Mouse (Mus musculus) megakaryocyte-erythroid progenitor cell, adult 5 weeks (primary cell): ENCODE results near the gene Rab11fip5. TPM values are rescaled to one million over a fixed set of nuclear protein-coding genes. Genes with fewer than 3 reads are reported as not detected.

Experiments
- polyA plus RNA-seq: library from polyadenylated mRNA; stranded (reverse); fragments of >175 nt; gene quantifications from 2 replicates; pipeline ENCODE4 v1.2.3, GENCODE M21; 2012

Rab11fip5 gene
- polyA plus RNA-seq = 11.6 and 15.0 TPM in 2 replicates

GRCm38 (mm10) chr6:85373951-85374733, at the start of gene Rab11fip5:
Rab11fip5 (minus strand) TSS chr6:85374634.

GRCm38 (mm10) chr6:85423836-85424379, 49.5 kb upstream of the Rab11fip5 start, which contains the start of gene Noto:
Noto (plus strand) TSS chr6:85423886.

GRCm38 (mm10) chr6:85333000-85333669, 41.3 kb downstream of the Rab11fip5 start, which contains the start of gene Sfxn5:
Sfxn5 (minus strand) TSS chr6:85333422.

Other genes with a start within 250 kb of the Rab11fip5 start
- 57.2 and 59.5 TPM in 2 replicates for gene Spr, start 236.9 kb downstream of the Rab11fip5 start, polyA plus RNA-seq
- not detected in 2 replicates for gene Emx1, start 187.2 kb downstream of the Rab11fip5 start, polyA plus RNA-seq
- gene Sfxn5, start 41.2 kb downstream of the Rab11fip5 start, polyA plus RNA-seq = 1.3 TPM in 2 replicates
- gene Noto, start 49.3 kb upstream of the Rab11fip5 start, polyA plus RNA-seq = not detected in 2 replicates
- 20.2 and 23.5 TPM in 2 replicates for gene Smyd5, start 57.4 kb upstream of the Rab11fip5 start, polyA plus RNA-seq
- 55.0 and 64.0 TPM in 2 replicates for gene Cct7, start 76.9 kb upstream of the Rab11fip5 start, polyA plus RNA-seq
- 22.2 and 26.2 TPM in 2 replicates for gene Pradc1, start 77.3 kb upstream of the Rab11fip5 start, polyA plus RNA-seq
- not detected in 2 replicates for gene Fbxo41, start 128.4 kb upstream of the Rab11fip5 start, polyA plus RNA-seq
- gene Egr4, start 139.0 kb upstream of the Rab11fip5 start, polyA plus RNA-seq = 13.3 and 13.8 TPM in 2 replicates
- 1.1 and 1.7 TPM in 2 replicates for gene Alms1, start 212.9 kb upstream of the Rab11fip5 start, polyA plus RNA-seq